Mouse (Mus musculus) CH12.LX (cell line): ENCODE measurements at regions not wholly inside any gene's neighbourhood (a gene's known extent, or its start where the extent isn't known, plus 50 kb on each side); places are given as distances from the start of the nearest gene placed in this dataset.

Experiments
- DNase-seq: peaks from one replicate; pipeline ENCODE4 v3.0.0-alpha.2; 2013; ENCODE audit errors: extremely low read depth
- H3K27ac ChIP-seq: 2 replicates; pipeline ENCODE4 v1.5.1; 2012; ENCODE audit warnings: low read depth, mild to moderate bottlenecking, control low read depth, moderate library complexity; ENCODE audit not compliant: insufficient read depth
- H3K27me3 ChIP-seq: replicated peaks from 2 replicates; pipeline ENCODE3; 2012; ENCODE audit warnings: inconsistent platforms
- H3K36me3 ChIP-seq, 2 experiments: replicated peaks in 1 of 2; 2 replicates each; pipeline versions ENCODE3 to v1.6.1; 2012; ENCODE audit warnings: inconsistent platforms in 1 of 2, low read length in 1 of 2, mild to moderate bottlenecking in 1 of 2, mixed read lengths in 1 of 2, moderate library complexity in 1 of 2; ENCODE audit not compliant: control insufficient read depth in 1 of 2, insufficient read depth in 1 of 2
- H3K4me1 ChIP-seq, 2 experiments: 2 replicates each; pipeline ENCODE4 v1.6.1; 2012; ENCODE audit warnings: inconsistent platforms in 1 of 2, moderate library complexity in 1 of 2; ENCODE audit not compliant: insufficient read depth in 2 of 2, control insufficient read depth in 1 of 2
- H3K4me2 ChIP-seq: 2 replicates; pipeline ENCODE4 v1.6.1; 2012; ENCODE audit warnings: low read depth, mild to moderate bottlenecking, control low read depth; ENCODE audit not compliant: poor library complexity, insufficient read depth, severe bottlenecking
- H3K4me3 ChIP-seq, 3 experiments: fragments of 150-350 bp in 1 of 3; sonication (generic) in 1 of 3; replicated peaks in 1 of 3; 2 replicates each; pipeline versions ENCODE3 to v1.5.1; 2011 to 2012; ENCODE audit warnings: low read depth in 2 of 3, low read length in 2 of 3, mild to moderate bottlenecking in 2 of 3, moderate library complexity in 2 of 3, control low read depth in 1 of 3, improper control_type of control experiment in 1 of 3, inconsistent platforms in 1 of 3, mixed read lengths in 1 of 3; ENCODE audit not compliant: poor library complexity in 1 of 3
- H3K79me2 ChIP-seq: replicated peaks from 2 replicates; pipeline ENCODE4 v1.6.1; 2012; ENCODE audit warnings: mild to moderate bottlenecking, moderate library complexity; ENCODE audit not compliant: control insufficient read depth, poor library complexity, insufficient read depth, severe bottlenecking; ENCODE audit errors: extremely low read depth
- H3K9ac ChIP-seq: 2 replicates; pipeline ENCODE4 v1.6.1; 2012; ENCODE audit warnings: low read depth, mild to moderate bottlenecking, control low read depth, moderate library complexity; ENCODE audit not compliant: insufficient read depth
- H3K9me3 ChIP-seq: replicated peaks from 2 replicates; pipeline ENCODE3; 2012; ENCODE audit warnings: low read length, inconsistent platforms, mixed read lengths
- BHLHE40 ChIP-seq: IDR thresholded peaks from 2 replicates; pipeline ENCODE4 v1.6.1; 2011; ENCODE audit warnings: mild to moderate bottlenecking, low read depth, low read length, improper control_type of control experiment
- CTCF ChIP-seq, 2 experiments: IDR thresholded peaks in 1 of 2; conservative IDR thresholded peaks in 1 of 2; 2 replicates each; pipeline ENCODE4 v1.5.1; 2011 to 2012; ENCODE audit warnings: low read depth in 2 of 2, low read length in 2 of 2, improper control_type of control experiment in 1 of 2, inconsistent platforms in 1 of 2, mild to moderate bottlenecking in 1 of 2, moderate library complexity in 1 of 2
- ELF1 ChIP-seq: IDR thresholded peaks from 2 replicates; pipeline ENCODE4 v1.6.1; 2014; ENCODE audit warnings: low read depth, mild to moderate bottlenecking, inconsistent platforms, low read length, improper control_type of control experiment
- EP300 ChIP-seq: IDR thresholded peaks from 2 replicates; pipeline ENCODE4 v1.6.1; 2011; ENCODE audit warnings: low read length, improper control_type of control experiment
- ETS1 ChIP-seq: conservative IDR thresholded peaks from 2 replicates; pipeline ENCODE4 v1.6.1; 2012; ENCODE audit warnings: low read depth, mild to moderate bottlenecking, inconsistent platforms, low read length, improper control_type of control experiment, moderate library complexity
- HCFC1 ChIP-seq: IDR thresholded peaks from 2 replicates; pipeline ENCODE4 v1.6.1; 2012; ENCODE audit warnings: low read depth, mild to moderate bottlenecking, inconsistent platforms, low read length, improper control_type of control experiment
- KAT2A ChIP-seq: IDR thresholded peaks from 2 replicates; pipeline ENCODE4 v1.6.1; 2012; ENCODE audit warnings: low read length, improper control_type of control experiment, inconsistent platforms; ENCODE audit not compliant: insufficient replicate concordance
- MYC ChIP-seq: IDR thresholded peaks from 2 replicates; pipeline ENCODE4 v1.6.1; 2011; ENCODE audit warnings: low read depth, mild to moderate bottlenecking, improper control_type of control experiment, low read length
- NRF1 ChIP-seq: IDR thresholded peaks from 2 replicates; pipeline ENCODE4 v1.6.1; 2014; ENCODE audit warnings: low read depth, mild to moderate bottlenecking, inconsistent platforms, low read length, improper control_type of control experiment, moderate library complexity
- PAX5 ChIP-seq: IDR thresholded peaks from 2 replicates; pipeline ENCODE4 v1.6.1; 2012; ENCODE audit warnings: low read length, inconsistent platforms, mixed read lengths
- POLR2A ChIP-seq: IDR thresholded peaks from 2 replicates; pipeline ENCODE4 v1.6.1; 2011; ENCODE audit warnings: low read depth, mild to moderate bottlenecking, improper control_type of control experiment, low read length
- POLR2AphosphoS2 ChIP-seq: IDR thresholded peaks from 2 replicates; pipeline ENCODE4 v1.6.1; 2011; ENCODE audit warnings: low read depth, low read length, improper control_type of control experiment
- RAD21 ChIP-seq: IDR thresholded peaks from 2 replicates; pipeline ENCODE4 v1.6.1; 2011; ENCODE audit warnings: low read depth, mild to moderate bottlenecking, low read length, improper control_type of control experiment, moderate library complexity
- SMC3 ChIP-seq: IDR thresholded peaks from 2 replicates; pipeline ENCODE4 v1.6.1; 2011; ENCODE audit warnings: low read depth, low read length, improper control_type of control experiment
- TBP ChIP-seq: conservative IDR thresholded peaks from 2 replicates; pipeline ENCODE4 v1.6.1; 2011; ENCODE audit warnings: low read depth, low read length, improper control_type of control experiment
- TCF12 ChIP-seq: IDR thresholded peaks from 2 replicates; pipeline ENCODE4 v1.6.1; 2014; ENCODE audit warnings: low read depth, mild to moderate bottlenecking, inconsistent platforms, low read length, improper control_type of control experiment
- ZC3H11A ChIP-seq: IDR thresholded peaks from 2 replicates; pipeline ENCODE4 v1.6.1; 2012; ENCODE audit warnings: low read depth, mild to moderate bottlenecking, inconsistent platforms, low read length, improper control_type of control experiment
- ZKSCAN1 ChIP-seq: IDR thresholded peaks from 2 replicates; pipeline ENCODE4 v1.6.1; 2012; ENCODE audit warnings: low read depth, inconsistent platforms, low read length, improper control_type of control experiment, borderline replicate concordance
- ZMIZ1 ChIP-seq: IDR thresholded peaks from 2 replicates; pipeline ENCODE4 v1.6.1; 2012; ENCODE audit warnings: low read depth, mild to moderate bottlenecking, inconsistent platforms, low read length, improper control_type of control experiment
- ZNF384 ChIP-seq: IDR thresholded peaks from 2 replicates; pipeline ENCODE4 v1.6.1; 2012; ENCODE audit warnings: low read depth, low read length, improper control_type of control experiment, inconsistent platforms
- dilution Hi-C: fragments of 300-500 bp; cut with MboI; formaldehyde crosslinking; loops from 2 replicates; pipeline ENCODE4 v1.14.3; 2020; ENCODE audit warnings: low sequenced_read_pairs; ENCODE audit not compliant: extremely low pct_unique_long_range_greater_than_20kb, extremely low pct_ligation_motif_present
- in situ Hi-C: fragments of 300-500 bp; cut with MboI; formaldehyde crosslinking; loops from 3 replicates; pipeline ENCODE4 v1.14.3; 2019; ENCODE audit warnings: low sequenced_read_pairs, low pct_ligation_motif_present, low pct_unique_long_range_greater_than_20kb, mixed read lengths

DNA sequence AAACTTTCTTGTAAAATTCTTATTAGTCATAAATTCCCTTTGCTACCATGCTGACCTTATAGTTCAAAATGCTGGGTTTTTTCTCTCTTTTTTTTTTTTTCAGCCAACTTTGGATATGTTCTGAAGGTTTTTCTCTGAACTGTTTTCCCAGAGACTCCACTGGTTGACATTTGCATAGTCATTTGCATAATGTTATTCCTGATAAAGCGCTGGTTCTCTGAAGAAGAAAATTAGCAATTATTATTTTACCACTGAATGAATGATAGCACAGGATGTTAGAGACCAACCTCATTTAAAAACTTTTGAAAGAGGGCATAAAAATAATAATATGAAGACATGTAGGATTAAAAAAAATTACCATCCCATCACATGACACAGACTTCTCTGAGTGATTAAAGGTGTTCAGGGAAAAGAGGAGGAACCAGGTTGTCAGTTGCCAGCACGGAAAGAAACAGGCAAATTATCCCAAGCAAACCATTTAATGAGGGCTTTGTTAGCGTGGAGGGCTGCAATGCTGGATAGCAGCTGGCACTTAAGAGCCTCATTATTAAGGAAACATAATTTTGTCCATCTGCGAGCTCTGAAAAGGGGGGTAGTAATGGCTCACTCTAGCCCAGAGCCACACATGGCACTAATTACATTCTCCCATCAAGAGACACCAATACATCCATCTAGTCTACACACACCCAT is 171.9 kb upstream of the Nabp1 start:
- Histone ChIP-seq H3K4me2 (no peak overlapping the region), H3K9me3 (no peaks in the 10 kb centered on the region), H3K27ac (no peak overlapping the region), H3K36me3 (no peaks in the 10 kb centered on the region), H3K4me3 (no peak overlapping the region), H3K4me1 (peaks cover 0 to 15% of the 10 kb centered on the region in 2 experiments; a peak in 2 of 4 replicates), H3K27me3 (no peaks in the 10 kb centered on the region), H3K9ac (no peak overlapping the region), H3K79me2 (no peaks in the 10 kb centered on the region)
- in situ Hi-C loops, result loop anchor here (25.0 kb wide), 1 partner anchor 437 kb away; no protein-coding TSS in a partner anchor
- no peak for DNase-seq
- TF ChIP-seq MYC, result no peak
- TF ChIP-seq ZC3H11A, result no peak
- no peak for TF ChIP-seq ETS1
- dilution Hi-C loops, result no loop called here

GRCm38 (mm10) chr1:51647955-51648354 is 169.7 kb upstream of the Nabp1 start:
- Histone ChIP-seq H3K36me3 (no peaks in the 10 kb centered on the region), H3K9me3 (no peaks in the 10 kb centered on the region), H3K27ac (no peak overlapping the region), H3K79me2 (no peaks in the 10 kb centered on the region), H3K4me1 (peaks cover 0 to 26% of the 10 kb centered on the region in 2 experiments; a peak in 2 of 4 replicates), H3K4me2 (no peak overlapping the region), H3K27me3 (no peaks in the 10 kb centered on the region), H3K9ac (no peak overlapping the region), H3K4me3 (no peak overlapping the region)
- no peak for DNase-seq
- in situ Hi-C loops, result loop anchor here (25.0 kb wide), 1 partner anchor 439 kb away; no protein-coding TSS in a partner anchor
- TF ChIP-seq POLR2AphosphoS2 (no peak), ZKSCAN1 (no peak), SMC3 (no peak), ZC3H11A (no peak), HCFC1 (no peak), CTCF (conservative IDR thresholded peaks at IDR 0.05 in 1 of 2, IDR thresholded peaks at IDR 0.05 in 1 of 2; ENCODE audit: low read depth in 2 of 2, low read length in 2 of 2) (no peak), ELF1 (no peak), PAX5 (no peak), ZNF384 (no peak), TBP (no peak), EP300 (no peak), RAD21 (no peak), BHLHE40 (no peak), NRF1 (no peak), ZMIZ1 (no peak), MYC (no peak), ETS1 (no peak), KAT2A (no peak), POLR2A (no peak), TCF12 (no peak)
- dilution Hi-C loops, result no loop called here
